Comparison of ENCODE assay signal across 16 mouse cellular contexts in genomic region chr3:55440342-55440741, GRCm38 (mm10). TPM values are rescaled to one million over a fixed set of nuclear protein-coding genes. Genes with fewer than 3 reads are reported as not detected.
A peak's percentile ranks its signal among the peaks of the same experiment; 100 is the strongest.
DNase-seq lines count a peak whose midpoint lies in the region; ATAC-seq lines count a peak whose summit lies in the region.
"Had no signal": no experiment of that assay in that cellular context is flagged by ENCODE, and none has a peak within 500 bp of the region (broad histone marks: within the 10 kb centered on the region; RNA-seq: fewer than 3 reads in every experiment).

No protein-coding gene starts in this region.

- H3K36me3 ChIP-seq in liver, embryonic 12.5 days: no peaks in the 10 kb centered on the region
- H3K36me3 ChIP-seq: heart, embryonic 15.5 days; kidney, embryonic 15.5 days had no signal

- WGBS in liver, embryonic 12.5 days (ENCODE audit: insufficient replicate concordance): 60% methylated on average over 8 of the region's 8 CpGs

- ATAC-seq in cerebellum, adult (ENCODE audit: insufficient number of reproducible peaks, low FRiP score, low TSS enrichment): peak; percentile 74
- no peak for ATAC-seq in granulocyte monocyte progenitor cell, adult 5-6 weeks (replicated peaks; ENCODE audit: poor library complexity, severe bottlenecking)
- ATAC-seq in liver, embryonic 12.5 days: no peak

- no peaks in the 10 kb centered on the region for H3K9me3 ChIP-seq in liver, embryonic 12.5 days (replicated peaks)
- H3K9me3 ChIP-seq: heart, embryonic 15.5 days; kidney, embryonic 15.5 days had no signal

- H3K4me2 ChIP-seq in liver, embryonic 12.5 days: no peak overlapping the region
- H3K4me2 ChIP-seq: heart, embryonic 15.5 days; kidney, embryonic 15.5 days had no signal

- intact Hi-C loops in left cerebral cortex, postnatal 4 days (cut with DNase I): no loop called here

- no peaks in the 10 kb centered on the region for H3K27me3 ChIP-seq in liver, embryonic 12.5 days (replicated peaks)
- H3K27me3 ChIP-seq: heart, embryonic 15.5 days; kidney, embryonic 15.5 days had no signal

- H3K4me1 ChIP-seq in liver, embryonic 12.5 days: no peaks in the 10 kb centered on the region

- no peak overlapping the region for H3K4me3 ChIP-seq in liver, embryonic 12.5 days
- H3K4me3 ChIP-seq: heart, embryonic 15.5 days; kidney, embryonic 15.5 days had no signal

- DNase-seq in cerebellum, postnatal 4 days (ENCODE audit: low spot score in 2 of 2): no peak
- peak; percentile 53 for DNase-seq in layer of hippocampus, adult 9-11 months
- no peak for DNase-seq in layer of hippocampus, postnatal 25 days (ENCODE audit: extremely low spot score in 1 of 2, low spot score in 1 of 2)
- peak; percentile 74 to 77 for DNase-seq in cerebellum, postnatal 10 days
- DNase-seq in left cerebral cortex, postnatal 4 days: peak; percentile 11
- DNase-seq: embryo, embryonic 11 days; thymus, postnatal 4 days had no signal

- H3K9ac ChIP-seq in liver, embryonic 12.5 days: no peak overlapping the region
- H3K9ac ChIP-seq: heart, embryonic 15.5 days; kidney, embryonic 15.5 days had no signal

- no peak overlapping the region for H3K27ac ChIP-seq in liver, embryonic 12.5 days
- H3K27ac ChIP-seq: heart, embryonic 15.5 days; kidney, embryonic 15.5 days had no signal

RNA-seq across cellular contexts. Expression of gene Gm21954, which starts 31.7 kb away (rescaled TPM):
- total RNA-seq in layer of hippocampus, postnatal 25 days (2021): not detected
- not detected for total RNA-seq in left cerebral cortex, postnatal 4 days (2021)
- not detected in 2 replicates for total RNA-seq in granulocyte monocyte progenitor cell, adult 5-6 weeks (2014; fragmentation: Nextera tagmentation)
- not detected in 2 replicates for total RNA-seq in granulocyte monocyte progenitor cell, adult 5-6 weeks (2017)
- not detected in 2 replicates for polyA plus RNA-seq in liver, embryonic 12.5 days (2016; fragmentation: Nextera tagmentation; extraction: Ambion mirVana)
- total RNA-seq: ES-E14; left cerebral cortex, postnatal 36 days had no signal
- polyA plus RNA-seq: heart, embryonic 15.5 days; kidney, embryonic 15.5 days; lung, embryonic 16.5 days; small intestine, adult 2 months had no signal

Comparison
In these comparisons a context has a peak if more than half of its experiments do, and no peak if none do; other contexts are left out.
1. DNase-seq: peak in layer of hippocampus, adult 9-11 months (single experiment), cerebellum, postnatal 10 days (2 of 2) and left cerebral cortex, postnatal 4 days (single experiment); none in cerebellum, postnatal 4 days (0 of 2) and layer of hippocampus, postnatal 25 days (0 of 2).